Mouse (Mus musculus) urinary bladder, postnatal 4 days (tissue): ENCODE measurements around the gene Cd59b.
"Not testable (repeated sequence)": the region's sequence is repeated elsewhere in the genome, so short reads cannot be mapped to it uniquely, and the experiment has no call there.

Source experiments
- DNase-seq, 2 experiments: peaks; one replicate each; pipeline ENCODE4 v3.0.0; 2021 to 2022; ENCODE audit warnings: low spot score in 2 of 2

Gene Cd59b

DNA sequence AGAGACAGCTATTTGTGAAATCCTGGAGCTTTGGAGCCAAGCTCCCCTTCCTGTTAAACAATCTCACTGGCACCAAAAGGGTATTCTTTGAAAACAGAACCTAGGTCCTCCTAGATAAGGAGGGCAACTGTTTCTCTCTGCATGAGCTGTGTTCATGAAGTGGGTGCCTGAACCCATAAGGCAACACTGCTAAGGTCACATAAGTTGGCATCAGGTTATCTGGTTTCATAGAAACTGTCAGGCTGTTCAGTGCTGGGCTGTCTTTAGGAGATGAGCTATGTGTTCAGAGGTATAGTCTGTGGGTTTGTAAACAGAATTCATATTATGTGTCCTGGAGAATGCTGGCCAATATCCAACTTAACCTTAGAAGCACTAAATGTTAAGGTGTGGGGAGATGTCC is 47.5 kb downstream of the Cd59b start:
- DNase-seq = not testable (repeated sequence)

DNA sequence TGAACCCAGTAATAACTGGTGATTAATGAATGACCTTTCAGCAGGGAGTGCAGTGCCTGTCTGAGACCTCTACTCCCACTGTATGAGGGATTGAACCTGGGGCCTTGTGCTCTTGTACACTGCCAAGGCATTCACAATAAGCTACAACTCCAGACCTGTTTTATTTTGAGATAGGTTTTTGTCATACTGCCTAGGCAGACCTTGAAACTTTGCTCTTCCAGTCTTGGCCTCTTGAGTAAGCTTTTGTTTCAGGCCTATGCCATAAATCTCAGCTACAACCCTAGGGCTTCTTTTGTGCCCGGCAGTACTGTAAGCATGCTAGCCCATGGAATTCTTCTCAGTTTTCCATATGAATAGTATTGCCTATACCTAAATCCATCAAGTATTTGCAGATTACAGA is 49.4 kb downstream of the Cd59b start:
- no peak for DNase-seq

DNA sequence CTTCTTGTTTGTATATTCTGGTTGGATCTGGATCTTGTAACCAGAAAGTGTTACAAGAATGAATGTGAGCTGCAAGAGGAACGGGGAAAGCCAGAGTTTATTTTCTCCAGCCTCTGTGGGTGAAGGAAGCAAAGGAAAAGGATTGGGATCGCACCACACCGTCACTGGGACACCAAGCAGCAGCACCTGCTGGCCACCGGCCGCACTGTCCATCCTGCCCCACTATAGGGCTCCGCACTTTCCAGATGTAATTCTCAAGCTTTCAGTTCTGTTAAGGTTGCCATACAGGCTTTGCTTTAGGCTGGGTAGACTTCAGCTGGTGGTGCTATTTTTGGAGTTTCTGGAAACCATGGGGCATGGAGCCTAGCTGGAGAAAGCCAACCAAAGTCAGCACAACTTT is 50.7 kb downstream of the Cd59b start:
- no peak for DNase-seq

DNA sequence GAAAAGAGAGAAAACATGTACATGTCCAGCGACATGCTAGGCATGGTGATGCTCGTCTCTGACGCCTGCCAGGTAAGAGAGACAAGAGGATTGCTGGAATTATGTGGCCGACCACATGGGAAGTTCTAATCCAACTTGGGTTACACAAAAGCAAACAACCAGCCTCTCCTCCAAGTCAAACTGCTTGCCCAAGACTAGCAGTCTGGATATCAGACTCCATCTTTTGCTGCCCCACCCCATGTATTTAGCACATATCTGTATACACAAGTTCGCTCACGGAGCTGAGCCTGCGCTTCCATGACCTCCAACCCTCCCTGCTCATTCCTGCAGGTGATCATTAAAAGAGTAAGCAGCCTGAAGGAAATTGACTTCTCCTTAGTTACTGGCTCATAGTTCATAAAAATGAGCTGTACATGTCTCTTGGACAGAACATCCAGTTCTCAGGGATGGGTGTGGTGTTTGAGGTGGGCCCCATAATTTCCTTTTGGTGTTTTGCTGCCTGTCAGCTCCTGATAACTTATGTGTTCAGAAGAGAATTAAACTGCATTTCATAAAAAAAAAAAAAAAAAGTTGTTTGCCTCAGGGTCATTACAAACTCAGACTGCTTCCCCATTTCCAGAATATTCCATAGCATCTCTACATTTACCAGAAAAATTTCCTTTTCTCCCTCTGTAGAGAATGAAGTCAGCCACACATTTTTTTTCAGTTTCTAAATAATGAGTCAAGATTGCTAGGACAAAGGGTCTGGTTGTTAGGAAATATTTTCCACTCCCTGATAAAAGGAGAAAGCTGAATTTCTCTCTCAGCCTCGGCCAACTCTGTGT is 52.2 kb downstream of the Cd59b start:
- no peak for DNase-seq

DNA sequence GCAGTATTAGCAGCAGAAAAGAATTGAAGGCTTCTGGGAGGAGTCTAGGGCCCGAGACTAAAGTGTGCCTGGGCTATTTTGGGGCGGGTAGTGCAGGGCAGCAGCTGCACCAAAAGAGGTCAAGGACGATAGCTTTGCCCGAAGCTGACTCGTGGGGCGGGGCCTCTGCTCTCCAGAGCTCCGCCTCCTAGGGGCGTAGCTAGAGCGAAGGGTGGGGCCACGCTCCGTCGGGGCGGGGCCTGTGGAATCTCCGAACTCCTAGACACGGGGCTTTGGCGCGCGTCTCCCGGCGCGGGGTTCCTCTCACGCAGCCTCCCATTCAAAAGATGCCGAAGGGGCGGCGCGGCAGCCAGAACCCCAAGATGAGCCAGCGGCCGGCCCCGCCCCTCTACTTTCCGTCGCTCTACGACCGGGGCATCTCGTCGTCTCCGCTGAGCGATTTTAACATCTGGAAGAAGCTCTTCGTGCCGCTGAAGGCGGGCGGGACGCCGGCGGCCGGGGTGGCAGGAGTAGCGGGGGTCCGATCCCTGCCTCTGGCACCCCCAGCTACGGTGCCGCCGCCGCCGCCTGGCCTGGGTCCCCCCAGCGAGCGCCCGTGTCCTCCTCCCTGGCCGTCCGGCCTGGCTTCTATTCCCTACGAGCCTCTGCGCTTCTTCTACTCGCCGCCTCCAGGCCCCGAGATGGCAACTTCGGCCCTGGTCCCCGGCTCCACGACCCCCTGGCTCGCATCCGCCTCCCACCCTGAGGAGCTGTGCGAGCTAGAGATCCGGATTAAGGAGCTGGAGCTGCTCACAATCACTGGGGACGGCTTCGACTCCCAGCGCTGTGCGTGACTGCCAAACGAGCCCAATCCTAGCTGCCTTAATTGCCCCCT is 53.1 kb downstream of the Cd59b start, which contains the start of gene A930018P22Rik:
Gene A930018P22Rik, plus strand, starts transcription at position 265 of the 874 bp plus-strand sequence.
- peak; percentile 87 to 88 for DNase-seq

DNA sequence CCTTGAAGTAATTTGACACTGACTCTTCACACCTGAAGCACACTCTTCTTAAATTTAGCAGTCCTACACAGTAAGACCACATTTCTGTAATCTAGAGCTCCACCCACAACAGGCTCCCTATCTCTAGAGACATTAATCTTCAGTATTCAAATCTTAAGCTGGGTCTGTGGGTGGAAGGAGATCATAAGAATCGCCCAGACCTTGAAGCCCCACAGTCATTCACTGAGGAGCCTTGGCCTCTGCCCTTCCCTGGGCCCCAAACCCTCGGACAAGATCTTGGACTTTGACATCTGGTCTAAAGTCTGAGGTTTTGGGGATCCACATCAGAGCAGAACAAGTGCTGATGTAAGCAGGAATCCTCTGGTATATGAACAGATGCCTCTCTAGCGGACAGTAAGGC is 53.9 kb downstream of the Cd59b start:
- no peak for DNase-seq

DNA sequence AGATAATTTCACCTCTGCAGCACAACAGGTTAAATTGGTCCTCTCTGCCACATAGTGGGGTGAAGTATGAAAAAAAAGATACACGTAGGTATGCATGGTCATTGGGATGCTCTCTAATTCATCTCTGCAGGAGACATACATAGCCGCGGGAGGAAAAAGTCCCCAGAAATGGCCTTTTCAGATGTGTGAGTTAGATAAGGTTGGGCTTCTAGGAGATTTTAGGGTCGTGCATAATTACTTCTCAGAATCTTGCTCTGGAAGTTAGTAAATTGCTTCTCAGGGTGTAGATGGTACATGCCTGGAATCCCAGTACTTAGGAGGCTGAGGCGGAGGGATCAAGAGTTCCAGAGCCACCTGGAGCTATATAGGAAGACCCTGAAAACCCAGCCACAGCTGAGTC is 54.4 kb downstream of the Cd59b start:
- no peak for DNase-seq

DNA sequence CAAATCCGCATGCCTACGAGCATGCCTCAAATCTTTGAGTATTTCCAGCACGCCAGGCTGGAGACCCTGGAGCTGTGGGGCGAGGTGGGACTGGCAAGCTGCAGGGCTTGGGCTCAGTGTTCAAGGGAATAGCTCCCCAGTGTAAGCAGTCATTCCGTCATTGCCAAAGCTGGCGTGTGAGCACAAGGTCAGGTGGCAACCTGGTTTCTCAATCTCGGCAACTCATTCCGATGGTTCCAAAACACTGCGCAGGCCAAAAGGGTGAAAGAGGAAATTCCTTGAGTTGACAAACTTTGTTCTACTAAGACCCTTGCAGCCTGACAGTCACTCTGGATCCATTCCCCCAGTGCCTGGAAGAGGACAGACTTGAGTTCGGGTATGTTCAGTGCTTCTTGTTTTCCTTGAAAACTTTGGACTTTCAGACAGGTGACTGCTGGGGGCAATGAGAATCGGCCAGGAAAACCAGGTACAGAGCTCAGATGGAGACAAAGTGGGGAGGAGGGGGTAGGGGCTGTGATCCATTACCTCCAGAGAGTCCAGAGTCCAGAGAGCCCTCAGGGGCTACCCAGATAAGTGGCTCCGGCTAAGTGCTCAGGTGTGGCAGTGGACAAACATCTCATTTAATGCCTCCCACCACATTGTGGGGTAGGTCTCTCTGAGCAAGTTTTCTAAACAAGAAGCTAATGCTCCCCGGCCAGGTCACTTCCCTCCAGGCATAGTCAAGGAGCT is 59.3 kb downstream of the Cd59b start:
- DNase-seq = no peak

DNA sequence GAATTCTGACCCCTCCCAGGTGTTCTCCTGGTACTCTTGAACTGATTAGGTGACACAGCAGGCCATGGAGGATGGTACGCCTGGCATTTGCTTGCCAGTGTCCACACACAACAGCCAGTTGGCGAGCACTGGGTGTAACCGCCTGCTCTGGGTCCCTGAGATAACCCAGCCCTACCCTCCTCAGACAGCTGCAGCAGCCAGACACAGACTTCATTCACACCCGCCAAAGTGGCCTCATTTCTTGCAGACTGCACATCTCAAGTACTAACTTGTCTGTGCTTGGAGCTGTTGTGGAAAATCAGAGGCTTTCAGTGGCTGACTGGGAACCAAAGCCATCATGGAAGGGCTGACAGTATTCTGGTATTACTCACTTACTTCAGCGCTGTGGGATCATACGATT is 60.5 kb downstream of the Cd59b start:
- no peak for DNase-seq

DNA sequence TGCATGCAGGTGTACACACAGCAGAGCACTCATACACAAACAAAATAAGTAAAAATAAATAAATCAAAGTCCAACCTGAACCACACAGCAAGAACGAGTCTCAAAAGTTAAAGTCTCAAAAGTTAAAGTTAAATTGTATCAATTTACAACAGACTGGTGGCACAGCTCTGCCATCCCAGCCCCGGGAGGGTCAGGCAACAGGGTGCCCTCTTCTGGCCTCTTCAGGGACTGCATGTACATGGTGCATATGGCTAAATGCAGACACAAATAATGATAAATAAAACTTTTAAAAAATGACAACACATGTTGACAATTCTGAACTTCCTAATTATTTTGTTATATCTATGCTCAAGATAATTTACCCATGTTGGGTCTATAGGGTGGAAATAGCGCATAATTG is 61.3 kb downstream of the Cd59b start:
- no peak for DNase-seq

DNA sequence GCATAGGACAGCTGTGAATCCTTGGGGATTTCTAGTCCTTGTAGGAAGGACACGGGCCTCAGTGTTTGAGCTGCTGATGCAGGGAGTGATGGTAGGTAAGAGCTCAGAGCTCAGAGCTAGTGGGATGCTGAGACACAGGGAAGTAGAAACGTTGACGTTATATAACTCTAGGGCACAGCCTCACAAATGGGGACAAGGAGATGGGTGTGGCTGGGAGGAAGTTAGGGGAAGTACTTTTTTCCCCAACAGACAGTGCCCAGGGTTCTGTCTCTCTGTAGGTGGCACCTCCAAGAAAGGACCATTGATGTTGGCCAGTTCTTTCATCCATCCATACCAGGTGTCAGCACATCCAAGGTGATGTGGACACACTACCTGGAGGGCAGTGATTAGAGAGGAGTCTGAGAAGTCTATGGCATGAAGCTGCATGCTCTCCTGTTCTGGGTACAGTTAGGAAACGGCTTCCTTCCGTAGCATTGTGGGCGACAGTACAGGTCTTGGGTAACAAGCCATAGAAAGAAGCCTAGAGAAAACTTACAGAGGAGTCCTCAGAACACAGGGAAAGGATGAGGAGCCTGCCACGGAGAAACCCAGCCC is 62.7 kb downstream of the Cd59b start:
- no peak for DNase-seq

DNA sequence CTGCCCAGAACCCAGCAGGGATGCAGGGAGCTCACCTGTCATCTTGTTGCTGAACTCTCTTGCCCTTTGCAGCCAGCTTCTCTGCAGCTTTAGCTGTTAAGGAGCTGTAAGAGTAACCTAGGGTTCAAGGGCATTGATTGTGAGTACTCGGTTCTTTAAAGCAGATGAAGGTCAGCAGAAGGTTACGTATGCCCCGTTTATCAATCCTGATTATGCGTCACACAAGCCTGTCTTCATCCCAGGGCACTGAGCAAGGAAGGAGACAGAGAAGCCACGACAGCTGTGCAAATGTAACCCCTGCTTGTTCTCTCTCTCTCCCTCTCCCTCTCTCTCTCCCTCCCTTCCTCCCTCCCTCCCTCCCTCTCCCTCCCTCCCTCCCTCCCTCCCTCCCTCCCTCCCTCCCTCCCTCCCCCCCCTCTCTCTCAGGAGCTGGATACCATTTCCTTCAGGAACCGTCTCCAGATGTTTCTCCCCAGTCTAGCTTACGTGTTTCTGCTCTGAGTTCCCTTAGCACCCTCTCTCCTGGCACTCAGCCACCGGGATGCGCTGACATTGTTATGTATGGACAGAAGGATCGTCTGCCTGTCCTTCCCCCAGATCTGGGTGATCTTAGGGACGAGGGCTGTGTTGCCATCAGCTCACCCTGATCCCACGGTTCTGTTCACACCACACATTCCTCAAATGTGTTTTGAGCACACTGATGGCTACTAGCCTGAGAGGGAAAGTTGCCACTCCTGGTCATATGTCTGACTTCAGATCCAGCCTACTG is 63.6 kb downstream of the Cd59b start:
- DNase-seq = no peak

DNA sequence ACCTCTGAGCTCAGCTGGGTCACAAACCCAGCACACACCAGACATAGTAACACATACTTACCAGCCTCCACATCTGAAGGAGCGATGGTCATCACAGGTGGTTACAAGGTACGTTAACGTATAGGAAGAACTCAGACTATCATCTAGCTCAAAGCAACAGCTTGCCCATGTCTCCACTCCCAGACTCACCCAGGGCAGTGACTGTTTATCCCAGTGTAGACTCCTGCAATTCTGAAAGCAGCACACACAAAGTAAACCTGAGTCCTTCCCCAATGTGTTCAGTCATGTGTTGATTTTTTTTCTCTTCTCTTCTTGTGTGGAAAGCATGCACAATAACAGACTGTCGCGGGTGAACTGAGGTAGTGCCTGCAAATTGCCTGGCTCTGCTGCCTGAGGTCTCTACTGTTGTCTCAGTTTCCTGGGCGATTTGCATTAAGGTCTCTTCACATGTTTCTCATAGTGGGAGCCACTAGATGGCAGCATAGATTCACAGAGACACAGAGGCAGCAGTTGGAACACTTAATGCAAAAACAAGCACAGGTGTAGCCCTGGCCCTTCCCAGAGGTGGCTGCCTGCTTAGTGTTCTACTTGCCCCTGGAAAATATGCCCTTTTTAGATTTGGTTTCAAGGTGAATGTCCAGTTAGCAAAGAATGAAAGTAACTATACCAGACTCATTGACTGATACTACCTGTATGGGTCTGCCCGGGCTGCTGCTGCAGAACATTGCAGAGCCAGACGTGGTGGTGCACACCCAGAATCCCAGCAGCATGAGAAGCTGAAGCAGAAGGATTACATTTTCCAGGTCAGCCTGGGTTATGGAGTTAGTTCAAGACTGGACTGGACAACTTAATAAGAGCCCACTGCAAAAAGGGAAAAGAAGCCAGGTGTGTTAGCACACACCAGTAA is 64.8 kb downstream of the Cd59b start:
- peak in 1 of 2 experiments; percentile 29 for DNase-seq

DNA sequence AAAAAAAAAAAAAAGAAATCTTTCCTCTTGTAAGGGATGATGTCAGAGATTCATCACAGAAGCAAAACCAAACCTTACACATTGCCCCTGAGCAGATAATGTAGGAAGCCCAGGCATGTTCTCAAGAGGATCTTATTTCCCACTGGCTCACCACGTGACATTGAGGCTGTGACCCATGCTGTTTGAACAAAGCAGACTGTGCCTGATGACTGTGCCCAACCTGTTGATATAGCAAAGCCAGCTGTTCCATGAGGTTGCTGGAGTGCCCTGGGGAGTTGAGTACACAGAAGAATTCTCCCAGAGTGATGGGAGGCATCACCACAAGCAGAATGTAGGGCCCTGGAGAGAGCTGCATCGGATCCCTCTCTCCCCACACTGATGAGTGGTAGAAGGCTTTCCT is 66.3 kb downstream of the Cd59b start:
- no peak for DNase-seq
